Mouse (Mus musculus): ENCODE results near the gene Coq9. TPM values are rescaled to one million over a fixed set of nuclear protein-coding genes. Genes with fewer than 3 reads are reported as not detected.

Gene Coq9
- polyA plus RNA-seq, 1 experiment = 176 TPM

DNA sequence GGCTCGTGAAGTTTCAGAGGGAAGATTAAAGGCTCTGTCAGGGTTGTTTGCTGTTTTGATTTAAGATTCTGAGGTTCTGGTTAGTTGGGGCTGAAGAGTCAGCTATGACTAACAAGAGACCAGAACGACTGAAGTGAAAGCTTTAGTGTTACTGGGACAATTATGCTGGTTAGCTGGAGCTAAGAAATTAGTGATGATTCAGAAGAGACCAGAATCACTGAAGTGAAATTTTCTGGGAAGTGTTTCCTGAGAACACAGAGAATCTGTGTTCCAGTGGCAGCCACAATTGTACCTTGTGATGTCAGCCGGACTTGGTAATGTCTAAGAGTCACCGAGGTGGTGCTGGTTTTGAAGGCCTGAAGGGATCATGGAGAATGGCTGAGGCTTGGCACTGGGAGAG lies 42.6 kb downstream of the Coq9 start:
- WGBS = 83% methylated on average over 4 of the region's 4 CpGs
- no peaks in the 10 kb centered on the region for H3K36me3 ChIP-seq (ENCODE audit: control insufficient read depth, insufficient read depth, low read length)
- peaks cover 8% of the 10 kb centered on the region for H3K4me1 ChIP-seq (replicated peaks; ENCODE audit: control insufficient read depth, insufficient read depth, low read length)
- DNase-seq = no peak
- no peak for TF ChIP-seq POLR2A (IDR thresholded peaks at IDR 0.05; ENCODE audit: control insufficient read depth, extremely low read depth, insufficient read depth, low read length, poor library complexity)
- H3K27me3 ChIP-seq (ENCODE audit: control insufficient read depth, insufficient read depth, low read length) = no peaks in the 10 kb centered on the region
- no peak overlapping the region for H3K4me3 ChIP-seq (ENCODE audit: control insufficient read depth, insufficient read depth, low read length)
- H3K27ac ChIP-seq (ENCODE audit: control insufficient read depth, insufficient read depth, low read length) = no peak overlapping the region

DNA sequence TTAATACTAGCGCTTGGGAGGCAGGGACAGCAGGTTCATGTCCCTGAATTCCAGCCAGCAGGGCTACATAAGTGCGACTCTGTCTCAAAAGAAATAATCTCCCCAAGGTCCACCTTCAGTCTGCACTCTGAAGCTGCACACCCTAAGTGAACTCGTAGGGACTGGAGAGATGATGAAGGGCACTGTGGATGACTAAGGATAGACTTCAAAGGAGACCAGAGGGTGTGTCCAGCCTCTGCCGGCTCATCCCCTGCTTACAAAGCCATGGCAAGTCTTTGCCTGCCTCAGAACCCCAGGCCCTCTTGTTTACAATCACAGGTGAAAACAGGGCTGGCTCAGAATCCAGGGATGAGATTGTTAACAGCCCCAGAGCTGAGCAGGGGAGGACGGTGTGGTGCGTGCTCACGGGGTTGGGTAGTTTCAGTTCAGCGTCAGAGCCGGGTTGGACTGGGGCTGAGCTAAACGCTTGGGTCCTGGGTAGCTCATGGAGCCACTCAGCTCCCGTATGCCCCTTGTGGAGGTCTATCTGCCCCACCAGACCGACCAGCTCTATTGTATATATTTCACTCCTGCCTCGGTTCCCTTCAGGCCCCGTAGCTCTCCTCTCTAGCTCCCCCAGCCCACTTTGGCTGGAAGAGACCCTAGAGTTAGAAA lies 50.4 kb downstream of the Coq9 start:
- WGBS = 23% methylated on average over 14 of the region's 14 CpGs
- no peak for DNase-seq
- H3K27me3 ChIP-seq (ENCODE audit: control insufficient read depth, insufficient read depth, low read length) = no peaks in the 10 kb centered on the region

GRCm38 (mm10) chr8:94892917-94893316 lies 54.8 kb downstream of the Coq9 start:
- no peak for DNase-seq
- Histone ChIP-seq H3K27me3 (ENCODE audit: control insufficient read depth, insufficient read depth, low read length) (no peaks in the 10 kb centered on the region), H3K27ac (ENCODE audit: control insufficient read depth, insufficient read depth, low read length) (no peak overlapping the region), H3K36me3 (ENCODE audit: control insufficient read depth, insufficient read depth, low read length) (no peaks in the 10 kb centered on the region), H3K4me1 (replicated peaks; ENCODE audit: control insufficient read depth, insufficient read depth, low read length) (no peaks in the 10 kb centered on the region), H3K4me3 (ENCODE audit: control insufficient read depth, insufficient read depth, low read length) (no peak overlapping the region)
- TF ChIP-seq POLR2A (IDR thresholded peaks at IDR 0.05; ENCODE audit: control insufficient read depth, extremely low read depth, insufficient read depth, low read length, poor library complexity) = no peak
- TF ChIP-seq CTCF (IDR thresholded peaks at IDR 0.05; ENCODE audit: borderline replicate concordance, control insufficient read depth, extremely low read depth, insufficient read depth, low read length, poor library complexity) = no peak
- WGBS = 65% methylated on average over 2 of the region's 2 CpGs

More for the DNA sequence above, 50.4 kb downstream of the Coq9 start:
- no peaks in the 10 kb centered on the region for H3K36me3 ChIP-seq (ENCODE audit: control insufficient read depth, insufficient read depth, low read length)
- no peak overlapping the region for H3K4me3 ChIP-seq (ENCODE audit: control insufficient read depth, insufficient read depth, low read length)
- H3K4me1 ChIP-seq (replicated peaks; ENCODE audit: control insufficient read depth, insufficient read depth, low read length) = no peaks in the 10 kb centered on the region
- H3K27ac ChIP-seq (ENCODE audit: control insufficient read depth, insufficient read depth, low read length) = no peak overlapping the region
- no peak for TF ChIP-seq CTCF (IDR thresholded peaks at IDR 0.05; ENCODE audit: borderline replicate concordance, control insufficient read depth, extremely low read depth, insufficient read depth, low read length, poor library complexity)
- TF ChIP-seq POLR2A (IDR thresholded peaks at IDR 0.05; ENCODE audit: control insufficient read depth, extremely low read depth, insufficient read depth, low read length, poor library complexity) = no peak

- TF ChIP-seq CTCF (IDR thresholded peaks at IDR 0.05; ENCODE audit: borderline replicate concordance, control insufficient read depth, extremely low read depth, insufficient read depth, low read length, poor library complexity) (no peak), POLR2A (IDR thresholded peaks at IDR 0.05; ENCODE audit: control insufficient read depth, extremely low read depth, insufficient read depth, low read length, poor library complexity) (no peak)
- Histone ChIP-seq H3K36me3 (ENCODE audit: control insufficient read depth, insufficient read depth, low read length) (no peaks in the 10 kb centered on the region), H3K27ac (ENCODE audit: control insufficient read depth, insufficient read depth, low read length) (no peak overlapping the region), H3K4me1 (replicated peaks; ENCODE audit: control insufficient read depth, insufficient read depth, low read length) (peaks cover 4% of the 10 kb centered on the region), H3K27me3 (ENCODE audit: control insufficient read depth, insufficient read depth, low read length) (no peaks in the 10 kb centered on the region), H3K4me3 (ENCODE audit: control insufficient read depth, insufficient read depth, low read length) (no peak overlapping the region)
- no peak for DNase-seq
- WGBS = 61% methylated on average over 11 of the region's 11 CpGs
Measured at GRCm38 (mm10) chr8:94899262-94899661, 61.1 kb downstream of the Coq9 start.

GRCm38 (mm10) chr8:94900617-94901016 lies 62.5 kb downstream of the Coq9 start:
- no peak overlapping the region for H3K27ac ChIP-seq (ENCODE audit: control insufficient read depth, insufficient read depth, low read length)
- DNase-seq = no peak
- peaks cover 4% of the 10 kb centered on the region for H3K4me1 ChIP-seq (replicated peaks; ENCODE audit: control insufficient read depth, insufficient read depth, low read length)
- WGBS = 83% methylated on average over 6 of the region's 6 CpGs
- TF ChIP-seq CTCF (IDR thresholded peaks at IDR 0.05; ENCODE audit: borderline replicate concordance, control insufficient read depth, extremely low read depth, insufficient read depth, low read length, poor library complexity) = no peak
- TF ChIP-seq POLR2A (IDR thresholded peaks at IDR 0.05; ENCODE audit: control insufficient read depth, extremely low read depth, insufficient read depth, low read length, poor library complexity) = no peak
- no peak overlapping the region for H3K4me3 ChIP-seq (ENCODE audit: control insufficient read depth, insufficient read depth, low read length)
- no peaks in the 10 kb centered on the region for H3K27me3 ChIP-seq (ENCODE audit: control insufficient read depth, insufficient read depth, low read length)
- H3K36me3 ChIP-seq (ENCODE audit: control insufficient read depth, insufficient read depth, low read length) = no peaks in the 10 kb centered on the region

- Histone ChIP-seq H3K4me3 (ENCODE audit: control insufficient read depth, insufficient read depth, low read length) (no peak overlapping the region), H3K27me3 (ENCODE audit: control insufficient read depth, insufficient read depth, low read length) (no peaks in the 10 kb centered on the region), H3K36me3 (ENCODE audit: control insufficient read depth, insufficient read depth, low read length) (no peaks in the 10 kb centered on the region), H3K4me1 (replicated peaks; ENCODE audit: control insufficient read depth, insufficient read depth, low read length) (peaks cover 4% of the 10 kb centered on the region), H3K27ac (ENCODE audit: control insufficient read depth, insufficient read depth, low read length) (no peak overlapping the region)
- no peak for TF ChIP-seq POLR2A (IDR thresholded peaks at IDR 0.05; ENCODE audit: control insufficient read depth, extremely low read depth, insufficient read depth, low read length, poor library complexity)
- no peak for TF ChIP-seq CTCF (IDR thresholded peaks at IDR 0.05; ENCODE audit: borderline replicate concordance, control insufficient read depth, extremely low read depth, insufficient read depth, low read length, poor library complexity)
- 65% methylated on average over 5 of the region's 5 CpGs for WGBS
- DNase-seq = no peak
Measured at GRCm38 (mm10) chr8:94901031-94901430, 62.9 kb downstream of the Coq9 start.

GRCm38 (mm10) chr8:94903709-94904108 lies 65.6 kb downstream of the Coq9 start:
- Histone ChIP-seq H3K4me1 (replicated peaks; ENCODE audit: control insufficient read depth, insufficient read depth, low read length) (peaks cover 7% of the 10 kb centered on the region), H3K27me3 (ENCODE audit: control insufficient read depth, insufficient read depth, low read length) (no peaks in the 10 kb centered on the region), H3K4me3 (ENCODE audit: control insufficient read depth, insufficient read depth, low read length) (no peak overlapping the region), H3K27ac (ENCODE audit: control insufficient read depth, insufficient read depth, low read length) (no peak overlapping the region), H3K36me3 (ENCODE audit: control insufficient read depth, insufficient read depth, low read length) (no peaks in the 10 kb centered on the region)
- WGBS = 90% methylated on average over 12 of the region's 12 CpGs
- TF ChIP-seq POLR2A (IDR thresholded peaks at IDR 0.05; ENCODE audit: control insufficient read depth, extremely low read depth, insufficient read depth, low read length, poor library complexity) = no peak
- no peak for TF ChIP-seq CTCF (IDR thresholded peaks at IDR 0.05; ENCODE audit: borderline replicate concordance, control insufficient read depth, extremely low read depth, insufficient read depth, low read length, poor library complexity)
- DNase-seq = no peak

Other genes starting within 250 kb of the Coq9 start
- gene Rspry1, start 236.4 kb upstream of the Coq9 start, polyA plus RNA-seq (2012; rRNA removed) = 13.6 and 14.9 TPM in 2 replicates
- gene Fam192a, start 236.3 kb upstream of the Coq9 start, polyA plus RNA-seq (2012; rRNA removed) = 28.3 and 31.5 TPM in 2 replicates
- gene Arl2bp, start 171.7 kb upstream of the Coq9 start, polyA plus RNA-seq (2012; rRNA removed) = 76.7 and 78.9 TPM in 2 replicates
- 1.2 and 2.2 TPM in 2 replicates for gene Pllp, start 142.0 kb upstream of the Coq9 start, polyA plus RNA-seq (2012; rRNA removed)
- 109 and 122 TPM in 2 replicates for gene Ccl22, start 92.7 kb upstream of the Coq9 start, polyA plus RNA-seq (2012; rRNA removed)
- 31.0 and 33.8 TPM in 2 replicates for gene Cx3cl1, start 66.3 kb upstream of the Coq9 start, polyA plus RNA-seq (2012; rRNA removed)
- 8.0 and 15.7 TPM in 2 replicates for gene Ccl17, start 27.9 kb upstream of the Coq9 start, polyA plus RNA-seq (2012; rRNA removed)
- 49.2 and 53.5 TPM in 2 replicates for gene Ciapin1, start within 50 bp of the Coq9 start, polyA plus RNA-seq (2012; rRNA removed)
- 146 and 160 TPM in 2 replicates for gene Polr2c, start 19.1 kb downstream of the Coq9 start, polyA plus RNA-seq (2012; rRNA removed)
- gene Dok4, start 38.0 kb downstream of the Coq9 start, polyA plus RNA-seq (2012; rRNA removed) = 3.1 and 4.9 TPM in 2 replicates
- gene Ccdc102a, start 79.8 kb downstream of the Coq9 start, polyA plus RNA-seq (2012; rRNA removed) = 6.8 and 7.2 TPM in 2 replicates
- gene Adgrg5, start 85.4 kb downstream of the Coq9 start, polyA plus RNA-seq (2012; rRNA removed) = 37.5 and 40.5 TPM in 2 replicates
- gene Adgrg1, start 136.4 kb downstream of the Coq9 start, polyA plus RNA-seq (2012; rRNA removed) = 146 and 166 TPM in 2 replicates
- gene Adgrg3, start 179.4 kb downstream of the Coq9 start, polyA plus RNA-seq (2012; rRNA removed) = 27.0 and 32.0 TPM in 2 replicates
- 2.6 and 2.7 TPM in 2 replicates for gene Drc7, start 216.8 kb downstream of the Coq9 start, polyA plus RNA-seq (2012; rRNA removed)
- 38.4 and 41.6 TPM in 2 replicates for gene Katnb1, start 242.9 kb downstream of the Coq9 start, polyA plus RNA-seq (2012; rRNA removed)

Measured in thymus, adult 2 months (tissue).